Mouse (Mus musculus) embryo, embryonic 11 days (tissue): Measurements from ENCODE around the gene Creb5.

Experiments used
- DNase-seq: peaks from one replicate; pipeline ENCODE4 v3.0.0-alpha.2; 2015

The Creb5 gene

DNA sequence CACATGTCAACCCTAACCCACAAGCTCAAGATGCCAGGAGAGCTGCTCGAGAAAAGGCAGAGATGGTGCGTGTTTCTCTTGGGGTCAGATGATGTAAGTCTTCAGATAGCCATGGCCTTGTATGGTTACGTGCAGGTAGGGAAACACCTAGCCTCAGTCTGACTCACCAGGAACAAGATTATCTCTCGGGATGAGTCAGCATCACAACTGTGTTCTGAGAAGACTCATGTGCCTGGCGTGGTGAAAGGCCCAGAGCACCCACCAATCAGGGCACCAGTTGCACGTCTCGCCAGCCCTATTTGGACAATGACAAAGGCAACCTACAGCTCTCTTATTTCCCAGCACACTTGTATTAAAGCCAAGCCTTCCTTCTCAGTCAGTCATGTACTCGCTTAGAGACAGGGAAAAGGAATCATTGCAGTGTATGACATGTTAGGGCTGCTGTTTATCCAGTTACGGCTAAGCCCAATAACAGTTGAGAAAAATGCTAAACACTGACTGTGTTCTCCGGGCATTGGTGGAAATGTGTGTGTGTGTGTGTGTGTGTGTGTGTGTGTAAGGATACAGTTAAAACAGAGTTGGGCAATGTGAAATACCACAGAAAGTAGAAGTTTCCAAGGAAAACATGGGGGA is 210.9 kb downstream of the Creb5 start:
- DNase-seq = no peak

DNA sequence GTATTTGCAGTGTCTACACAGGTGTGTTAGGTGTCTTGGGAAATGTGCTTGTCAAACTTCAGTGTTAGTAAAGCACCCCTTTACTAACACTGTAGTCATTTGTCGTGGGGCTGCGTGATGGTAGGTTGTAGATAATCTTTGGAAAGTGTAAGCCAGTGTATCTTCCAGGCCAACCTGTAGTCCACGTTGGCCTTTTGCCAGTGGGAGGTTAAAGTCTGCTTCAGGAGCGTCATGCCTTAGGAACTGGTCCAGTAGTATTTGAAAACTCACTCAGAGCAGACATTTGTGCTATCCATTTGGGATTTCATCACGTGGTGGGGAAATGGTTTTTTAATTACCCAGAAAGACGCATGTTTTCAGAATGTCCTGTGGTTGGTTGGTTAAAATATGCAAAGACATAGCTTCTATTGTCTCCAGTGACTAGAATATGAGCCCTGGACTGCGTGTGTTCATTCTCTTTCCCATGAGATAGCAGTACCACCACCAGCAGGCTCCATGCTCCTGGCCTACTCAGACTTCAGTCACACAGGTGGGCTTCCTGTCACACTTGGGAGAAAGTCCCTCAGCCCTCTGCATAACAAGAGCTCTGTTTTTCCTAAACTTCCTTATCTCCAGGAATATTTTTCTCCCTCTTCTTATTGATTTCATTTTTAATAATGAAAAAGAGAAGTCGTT is 212.7 kb downstream of the Creb5 start:
- no peak for DNase-seq

DNA sequence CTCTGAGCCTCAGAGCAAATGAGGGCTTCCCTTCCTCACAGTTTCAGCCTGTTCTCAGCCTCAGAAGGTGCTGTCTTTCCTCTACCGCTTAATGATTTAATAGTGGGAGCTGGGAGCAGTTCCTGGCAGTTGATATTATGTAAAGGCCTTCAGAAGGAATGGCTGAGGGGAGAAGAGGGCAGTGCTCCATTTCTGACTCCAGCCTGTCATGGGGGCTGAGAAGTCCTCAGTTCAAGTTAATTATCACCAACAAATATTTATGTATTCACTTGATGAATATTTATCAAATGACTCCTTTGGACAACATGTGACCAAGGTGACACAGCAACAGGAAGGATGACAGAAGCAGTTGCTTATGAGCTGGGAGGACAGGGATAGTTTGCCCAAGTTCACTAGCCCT is 214.2 kb downstream of the Creb5 start:
- no peak for DNase-seq

DNA sequence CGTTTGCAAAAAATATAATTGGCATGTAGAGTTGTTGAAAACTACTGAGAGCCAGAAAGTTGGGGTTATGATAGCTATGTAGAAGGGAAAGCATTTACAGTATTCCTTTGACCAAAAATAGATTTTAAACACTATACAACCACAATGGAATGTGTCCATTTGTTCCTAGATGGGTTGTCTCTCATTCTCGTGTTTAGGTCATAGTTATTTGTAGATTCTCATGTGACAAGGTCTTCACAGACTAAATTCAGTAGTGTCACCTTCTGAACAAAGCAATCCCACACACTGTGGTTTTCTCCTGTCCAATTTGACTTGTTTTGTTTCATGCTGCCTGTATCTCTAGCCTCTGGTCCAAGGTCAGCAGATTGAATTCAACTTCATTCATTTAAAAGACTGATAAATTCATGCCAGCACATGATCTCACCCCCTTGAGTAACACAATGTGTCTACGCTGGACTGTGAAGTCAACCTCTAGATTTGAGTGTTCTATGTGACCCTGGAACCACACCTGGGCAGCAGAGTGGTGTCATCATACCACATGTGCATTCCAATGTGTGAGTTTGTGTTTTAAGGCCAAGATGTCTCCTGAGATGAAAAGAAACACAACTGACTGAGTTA is 220.0 kb downstream of the Creb5 start:
- DNase-seq = no peak

DNA sequence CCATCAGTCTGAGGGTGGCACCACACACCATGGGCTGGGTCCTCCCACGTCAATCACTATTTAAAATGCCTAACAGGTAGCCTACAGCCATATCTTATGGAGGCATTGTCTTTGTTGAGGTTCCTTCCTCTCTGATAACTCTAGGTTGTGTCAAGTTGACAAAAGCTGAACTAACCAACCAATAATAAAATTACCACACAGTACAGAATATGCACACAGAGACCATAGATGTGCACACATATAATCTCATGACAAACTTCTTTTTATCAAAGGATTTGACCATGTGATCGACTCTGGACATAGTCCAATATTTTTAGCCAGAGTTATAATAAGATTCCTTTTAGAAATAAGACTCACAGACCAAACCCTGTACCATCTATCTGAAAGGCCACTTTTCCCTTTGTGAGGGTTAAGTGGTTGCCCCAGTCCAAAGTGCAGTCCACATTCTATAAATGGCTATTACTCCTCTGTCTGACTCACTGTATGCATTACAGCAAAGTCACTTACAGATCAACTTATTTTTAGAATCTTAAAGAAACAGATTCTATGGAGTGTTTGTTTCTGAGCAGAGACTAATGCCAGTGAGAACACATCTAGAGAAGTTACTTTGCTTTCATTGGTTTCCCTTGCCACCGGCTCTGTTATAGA is 221.9 kb downstream of the Creb5 start:
- DNase-seq = no peak

DNA sequence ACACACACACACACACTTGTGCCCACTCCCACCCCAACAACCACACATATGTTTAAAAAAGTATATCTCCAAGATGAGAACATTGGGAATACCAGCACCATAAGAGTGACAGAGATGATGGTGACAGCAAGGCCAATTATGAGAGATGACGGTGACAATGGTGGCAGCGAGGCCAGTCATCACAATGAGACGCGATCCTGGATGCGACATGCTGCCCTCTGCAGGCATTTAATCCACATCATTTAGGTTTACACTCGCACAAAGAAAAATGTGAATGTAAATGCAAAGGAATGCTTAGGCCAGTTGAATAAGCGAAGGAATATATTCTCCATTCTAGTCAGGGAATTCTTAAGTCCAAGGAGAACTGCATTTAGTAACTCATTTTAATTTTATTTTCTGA is 222.9 kb downstream of the Creb5 start:
- no peak for DNase-seq

DNA sequence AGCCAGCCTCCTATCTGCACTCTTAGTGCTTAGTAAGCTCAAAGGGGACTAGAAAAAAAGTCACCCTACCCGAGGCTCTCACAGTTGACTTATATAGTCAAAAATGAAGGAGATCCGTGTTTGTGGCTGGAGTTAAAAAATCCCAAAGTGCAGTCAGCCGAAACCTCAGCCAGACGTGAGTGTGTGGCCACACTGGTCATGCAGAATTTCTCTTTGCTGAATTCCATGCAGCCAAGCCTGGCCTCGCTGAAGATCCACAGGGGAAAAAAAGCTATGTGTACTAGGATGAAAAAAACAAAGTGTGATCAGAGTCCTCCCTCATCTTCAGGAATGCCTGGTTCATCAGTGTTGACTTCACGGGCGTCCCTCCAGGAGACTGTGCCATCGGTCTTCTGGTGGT is 225.2 kb downstream of the Creb5 start:
- DNase-seq = no peak

DNA sequence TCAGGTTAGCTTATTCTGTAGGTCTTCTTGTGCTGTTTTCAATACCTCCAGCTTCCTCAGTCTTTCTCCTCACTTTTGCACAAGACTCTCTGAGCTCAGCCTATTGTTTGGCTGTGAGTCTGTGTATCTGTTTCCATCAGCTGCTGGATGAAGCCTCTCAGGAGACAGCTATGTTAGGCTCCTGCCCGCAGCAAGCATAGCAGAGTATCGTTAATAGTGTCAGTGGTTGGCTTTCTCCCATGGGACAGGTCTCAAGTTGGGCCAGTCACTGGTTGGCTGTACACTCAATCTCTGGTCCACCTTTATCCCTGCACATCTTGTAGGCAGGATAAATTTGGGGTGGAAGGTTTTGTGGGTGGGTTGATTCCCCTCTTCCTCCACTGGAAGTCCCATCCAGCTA is 226.3 kb downstream of the Creb5 start:
- DNase-seq = no peak

DNA sequence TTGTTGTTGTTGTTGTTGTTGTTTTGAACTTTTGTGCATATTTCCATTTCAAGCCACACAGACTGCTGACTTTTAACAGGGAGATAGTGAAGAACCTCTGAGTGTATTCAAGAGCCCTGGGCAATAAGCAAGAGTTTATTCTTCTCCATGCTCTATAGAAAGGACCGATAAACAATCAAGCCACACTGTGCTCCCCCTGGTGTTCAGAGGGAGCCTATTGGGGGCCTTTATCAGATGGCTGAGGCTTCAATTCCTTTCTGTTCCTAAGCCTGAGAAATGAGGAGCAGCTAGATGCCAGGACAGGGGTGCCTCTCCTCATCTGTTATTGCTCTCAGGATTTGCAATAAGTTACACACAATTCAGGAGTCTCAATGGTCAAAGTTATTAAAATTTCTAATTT is 227.8 kb downstream of the Creb5 start:
- DNase-seq = no peak

DNA sequence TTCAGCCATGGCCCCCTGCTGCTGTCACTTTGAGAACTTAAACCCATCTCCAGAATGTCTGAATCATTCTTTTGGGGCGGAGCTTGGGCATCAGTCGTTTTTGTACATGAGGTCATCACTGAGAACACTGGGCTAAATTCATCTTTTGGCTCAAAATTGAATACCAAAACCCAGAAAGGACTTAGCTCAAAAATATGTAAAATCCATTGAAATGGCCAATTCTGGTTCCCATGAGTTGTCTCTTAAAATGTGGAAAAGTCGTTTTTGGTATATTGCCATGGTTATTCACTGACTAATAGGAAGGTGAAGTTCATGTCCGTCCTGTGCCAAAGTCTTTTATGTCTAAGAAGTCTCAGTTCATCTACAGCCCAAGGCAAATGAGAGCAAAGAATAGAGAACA is 228.5 kb downstream of the Creb5 start:
- no peak for DNase-seq

DNA sequence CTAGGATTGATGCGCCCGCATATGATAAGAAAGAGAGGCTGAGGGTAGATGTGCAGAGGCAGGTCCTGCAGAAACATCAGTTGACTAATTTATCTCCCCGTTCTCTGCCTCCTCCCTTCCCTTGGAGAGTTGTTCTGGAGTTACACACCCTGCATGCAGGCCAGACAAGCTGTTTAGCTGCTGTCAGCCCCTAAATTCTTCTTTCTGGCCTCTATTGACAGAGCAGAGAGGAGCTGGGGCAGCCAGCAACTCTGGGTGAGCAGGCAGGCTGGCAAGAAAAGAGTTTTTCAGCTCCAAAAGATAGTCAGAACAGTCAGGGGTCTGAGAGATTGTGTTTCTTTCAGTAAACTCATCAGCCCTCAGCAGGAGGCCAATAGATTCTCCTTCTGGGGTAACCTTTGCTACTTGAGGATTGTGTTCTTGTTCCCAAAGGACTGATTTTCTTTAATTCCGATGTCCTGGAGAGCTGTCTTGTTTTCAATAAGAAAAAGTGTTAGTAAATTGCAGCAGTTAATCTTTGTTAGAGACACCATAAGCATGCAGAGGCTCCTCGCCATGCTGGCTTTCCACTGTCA is 230.4 kb downstream of the Creb5 start:
- DNase-seq = no peak

DNA sequence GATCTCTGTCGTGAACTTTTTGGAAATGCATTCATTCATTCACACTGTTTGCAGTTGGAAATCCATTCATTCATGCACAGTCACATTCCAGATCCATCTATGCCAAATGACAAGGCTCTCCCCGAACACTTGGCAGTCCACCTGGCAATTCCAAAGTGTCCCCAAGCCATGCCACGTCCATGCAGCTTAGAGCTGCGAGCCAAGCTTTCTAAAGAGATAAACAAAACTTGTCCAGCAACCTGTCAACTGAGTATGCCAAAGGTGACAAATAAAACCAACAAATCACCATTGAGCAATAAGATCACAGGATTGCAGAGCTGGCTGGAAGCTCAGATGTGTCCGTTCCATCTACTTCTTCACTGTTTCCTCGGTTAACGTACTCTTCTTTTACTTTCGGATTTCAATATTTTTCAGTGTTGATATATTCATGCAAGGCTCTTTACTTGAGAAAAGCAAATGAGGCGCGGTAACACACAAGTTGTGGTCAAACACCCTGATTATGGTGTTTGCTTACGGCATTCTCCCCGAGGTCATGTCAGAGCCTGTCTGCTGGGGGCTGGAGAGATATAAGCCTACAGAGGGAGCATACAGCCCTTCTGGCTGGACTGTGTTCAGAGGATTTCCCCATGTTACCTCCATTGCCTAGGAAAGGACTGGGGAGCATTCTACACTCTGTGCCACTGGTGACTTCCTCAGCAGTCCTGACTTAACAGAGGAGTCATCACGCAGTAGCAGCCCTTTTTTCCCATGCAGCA is 236.8 kb downstream of the Creb5 start:
- no peak for DNase-seq

DNA sequence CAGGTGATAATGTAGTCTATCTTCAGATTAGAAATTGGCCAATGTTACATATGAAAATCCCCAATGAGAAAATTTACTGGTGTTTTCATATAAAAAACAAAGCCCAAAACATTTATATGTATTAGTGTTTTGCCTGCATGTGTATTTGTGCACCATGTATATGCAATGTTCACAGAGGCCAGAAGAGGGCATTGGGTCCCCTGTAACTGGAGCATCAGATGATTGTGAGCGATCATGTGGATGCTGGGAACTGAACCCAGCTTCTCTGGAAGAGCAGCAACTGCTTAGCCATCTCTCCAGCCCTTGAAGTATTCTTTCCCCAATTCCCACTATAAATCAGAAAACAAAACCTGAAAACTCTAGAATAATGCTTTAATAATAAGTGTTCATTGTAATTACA is 239.4 kb downstream of the Creb5 start:
- no peak for DNase-seq

DNA sequence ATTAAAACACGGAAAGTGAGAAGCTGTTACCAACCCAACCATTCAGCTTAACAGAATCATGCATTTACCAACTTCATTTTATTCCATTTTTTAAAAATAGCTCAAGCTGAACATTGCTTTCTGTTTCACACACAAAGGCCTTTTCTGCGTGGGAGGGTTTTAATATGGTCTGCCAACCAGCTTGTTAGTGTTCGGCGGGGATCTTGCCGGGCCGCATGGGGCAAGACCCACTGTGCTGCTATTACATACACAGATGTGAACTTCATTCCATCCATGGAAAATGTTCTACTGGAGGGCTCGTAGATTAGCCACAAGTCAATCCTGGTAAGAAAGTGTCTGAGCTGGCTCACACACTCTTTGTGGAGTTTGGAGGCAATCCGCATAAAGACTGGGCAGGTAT is 243.7 kb downstream of the Creb5 start:
- no peak for DNase-seq

DNA sequence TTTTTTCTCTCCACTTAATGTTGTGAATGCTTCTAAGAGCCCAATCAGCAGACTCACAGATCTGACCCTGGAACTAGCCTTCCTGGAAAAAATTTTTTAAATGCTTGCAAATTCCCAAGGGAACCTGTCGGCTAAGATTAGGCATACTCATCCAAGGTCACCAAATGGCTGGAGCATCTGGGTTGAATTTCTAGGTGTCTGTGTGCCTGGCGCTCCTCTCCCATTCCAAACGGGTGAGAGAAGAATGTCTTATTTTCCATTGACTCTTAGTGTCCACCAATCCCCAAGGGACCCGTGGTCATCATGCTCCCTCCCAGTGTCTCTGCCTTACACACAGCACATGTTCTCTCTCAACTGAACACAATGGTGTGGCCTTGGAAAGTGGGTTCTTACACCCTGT is 244.4 kb downstream of the Creb5 start:
- DNase-seq = no peak

DNA sequence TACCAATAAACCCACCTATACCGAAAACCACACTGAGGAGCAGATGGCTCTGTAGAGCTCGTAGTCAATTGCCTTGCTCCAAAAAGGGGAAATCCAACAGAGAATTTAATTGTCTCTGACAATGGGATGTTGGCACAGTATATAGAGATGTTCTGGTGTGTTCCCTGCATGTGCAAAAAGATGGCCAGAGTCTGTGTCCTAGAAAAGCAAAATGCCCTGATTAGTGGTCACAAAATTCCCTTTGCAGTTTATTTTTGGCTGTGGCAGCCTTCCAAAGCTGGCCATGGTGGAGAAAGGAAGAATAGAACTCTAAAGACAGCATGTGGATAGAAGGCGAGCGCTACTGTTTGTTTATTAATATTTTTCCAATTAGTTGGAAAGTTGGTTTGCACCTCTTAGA is 250.5 kb downstream of the Creb5 start:
- DNase-seq = no peak

DNA sequence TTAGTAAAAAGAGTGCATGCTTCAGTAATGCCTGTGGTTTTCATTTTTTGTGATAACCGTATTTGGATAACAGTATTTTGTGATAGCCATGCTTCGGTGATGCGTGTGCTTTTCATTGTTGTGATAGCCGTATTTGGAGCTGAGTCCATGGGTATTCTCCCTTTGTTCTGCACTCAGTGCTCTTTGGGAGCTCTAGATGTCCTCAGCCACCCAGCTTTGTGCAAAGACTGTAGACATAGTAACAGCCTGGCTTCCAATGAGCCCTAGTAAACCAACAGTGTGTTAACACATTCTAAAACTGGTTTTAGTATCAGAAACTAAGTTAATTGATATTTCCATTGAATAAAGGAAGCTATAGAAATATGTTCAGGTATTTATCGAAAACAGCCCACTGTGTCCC is 254.7 kb downstream of the Creb5 start:
- DNase-seq = no peak

DNA sequence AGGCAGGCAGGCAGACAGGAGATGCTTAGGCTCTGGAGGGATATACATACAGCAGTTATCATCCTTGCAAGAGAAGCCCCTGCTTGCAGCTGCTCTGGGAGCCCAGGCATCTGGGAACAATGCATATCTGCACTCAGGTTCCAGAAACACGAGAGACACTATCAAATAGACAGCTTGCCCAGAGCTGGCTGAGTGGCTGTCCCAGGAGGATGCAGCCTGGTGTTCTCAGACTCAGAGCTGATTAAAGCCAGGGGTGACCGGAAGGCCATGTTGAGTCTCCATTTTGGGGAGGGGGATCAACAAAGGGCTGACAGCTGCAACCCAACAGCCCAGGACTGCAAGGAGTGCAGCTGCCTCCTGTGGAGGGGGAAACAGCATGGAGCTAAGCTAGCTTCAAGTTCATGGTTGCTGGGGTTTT is 258.4 kb downstream of the Creb5 start:
- peak; percentile 77 for DNase-seq

DNA sequence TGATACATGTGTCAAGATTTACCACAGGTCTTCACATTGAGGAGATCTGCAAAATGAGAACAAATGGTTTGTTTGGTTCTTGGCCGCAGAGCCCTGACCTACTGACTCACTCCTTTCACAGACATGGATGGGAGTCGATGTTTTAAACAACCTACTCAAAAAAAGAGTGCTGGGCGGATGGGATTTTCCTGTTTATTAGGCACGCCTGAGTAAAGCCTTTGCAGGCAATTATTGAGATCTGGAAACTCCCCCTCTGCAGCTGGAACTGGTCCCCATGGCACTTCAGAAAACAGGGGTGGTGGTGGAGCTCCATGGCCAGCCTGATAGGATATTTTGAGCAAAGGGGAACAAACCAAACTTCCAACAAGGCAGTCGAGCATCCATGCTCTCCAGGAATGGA is 258.9 kb downstream of the Creb5 start:
- peak; percentile 26 for DNase-seq

DNA sequence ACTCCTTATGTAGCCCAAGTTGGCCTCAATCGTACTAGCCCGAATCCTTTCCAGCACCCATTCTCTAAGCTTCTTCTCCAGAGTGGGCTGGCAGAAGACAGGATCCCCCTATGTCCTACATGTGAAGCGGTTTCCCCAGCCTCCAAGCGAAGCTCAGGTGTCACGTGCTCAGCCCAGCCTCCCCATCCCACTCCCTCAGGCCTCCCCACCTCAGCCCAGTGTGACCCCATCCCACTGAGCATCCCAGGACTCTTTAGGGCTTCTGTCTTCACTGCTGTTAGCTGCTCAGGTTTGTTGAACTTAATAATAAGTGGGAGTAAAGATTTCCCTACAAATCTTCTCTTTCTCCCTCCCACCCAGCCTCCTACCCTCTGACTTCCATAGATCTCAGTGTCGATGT is 261.2 kb downstream of the Creb5 start:
- no peak for DNase-seq

DNA sequence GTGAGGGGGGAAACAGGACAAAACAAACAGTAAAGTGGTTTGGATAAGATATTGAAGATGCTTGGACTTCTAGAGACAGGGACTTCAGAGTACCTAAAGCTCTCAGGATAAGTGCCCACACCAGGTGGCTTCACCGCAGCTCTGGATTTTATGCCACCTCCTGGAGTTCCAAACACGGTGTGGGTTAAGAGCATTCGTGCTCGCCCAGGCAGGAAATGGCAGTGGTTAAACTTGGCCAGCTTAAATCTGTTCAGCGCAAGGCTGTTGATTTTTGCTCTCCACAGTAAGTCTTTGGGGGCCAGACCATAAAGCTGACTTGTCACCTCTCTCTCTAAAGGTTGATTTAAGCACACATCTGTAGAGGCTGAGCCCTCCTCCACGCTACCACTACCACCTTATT is 262.3 kb downstream of the Creb5 start:
- DNase-seq = no peak

DNA sequence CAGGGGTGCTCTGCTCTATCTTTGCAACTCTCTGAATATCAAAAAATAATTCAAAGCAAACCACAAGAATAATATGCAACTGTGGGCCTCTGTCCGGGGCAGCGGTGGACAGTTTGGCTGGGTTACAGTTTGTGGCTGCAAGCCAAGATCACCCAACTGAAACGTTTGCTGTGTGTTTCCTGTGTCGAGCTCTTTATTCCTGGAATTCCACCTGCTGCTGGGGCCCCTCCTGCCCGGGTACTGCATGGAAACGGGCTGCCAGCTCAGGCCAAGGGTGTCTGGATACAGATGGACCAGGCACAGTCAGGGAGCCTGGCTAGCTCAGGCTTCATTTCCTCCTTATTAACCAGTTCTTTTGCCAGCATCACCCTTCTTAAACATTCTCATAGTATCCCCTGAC is 269.0 kb downstream of the Creb5 start:
- DNase-seq = no peak

DNA sequence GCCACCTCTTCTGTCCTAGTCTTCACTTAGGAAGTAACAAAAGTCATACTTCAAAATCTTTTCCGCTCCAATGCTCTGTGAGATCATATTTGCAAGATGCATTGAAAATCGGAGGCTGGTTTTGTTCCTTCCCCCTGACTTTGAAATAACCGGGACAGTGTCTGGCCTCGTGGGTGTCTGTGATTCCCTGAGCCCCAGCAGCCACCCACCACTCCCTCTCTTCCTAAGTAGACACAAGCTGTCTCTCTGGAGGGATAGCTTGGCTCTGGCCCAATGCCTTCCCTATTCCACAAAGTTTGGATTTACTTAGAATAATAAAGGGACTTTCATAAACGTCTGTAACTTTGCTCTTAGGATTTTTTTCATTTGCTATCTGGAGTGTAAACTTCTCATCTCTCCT is 273.9 kb downstream of the Creb5 start:
- DNase-seq = no peak
